Mouse (Mus musculus) embryonic facial prominence, embryonic 13.5 days (tissue): ENCODE results near the gene Ccdc183. TPM values are rescaled to one million over a fixed set of nuclear protein-coding genes. Genes with fewer than 3 reads are reported as not detected.

Experiments
- ATAC-seq: fragments of 200-750 bp; cut with Nextera tagmentation; 2 replicates; pipeline ENCODE4 v1.8.0; 2017; ENCODE audit warnings: low read depth; ENCODE audit not compliant: insufficient number of reproducible peaks, insufficient read depth, low FRiP score, low TSS enrichment
- H3K27ac ChIP-seq: fragments of 300-500 bp; sonication (generic); 2 replicates; pipeline ENCODE4 v1.5.1; 2015; ENCODE audit warnings: moderate library complexity, mild to moderate bottlenecking, inconsistent platforms
- H3K27me3 ChIP-seq: fragments of 300-500 bp; sonication (generic); 2 replicates; pipeline ENCODE4 v1.6.1; 2015; ENCODE audit warnings: mild to moderate bottlenecking, inconsistent platforms
- H3K36me3 ChIP-seq: fragments of 300-500 bp; sonication (generic); 2 replicates; pipeline ENCODE4 v1.6.1; 2015; ENCODE audit warnings: mild to moderate bottlenecking, inconsistent platforms
- H3K4me1 ChIP-seq: fragments of 300-500 bp; sonication (generic); 2 replicates; pipeline ENCODE4 v1.6.1; 2015; ENCODE audit warnings: inconsistent platforms
- H3K4me2 ChIP-seq: fragments of 300-500 bp; sonication (generic); 2 replicates; pipeline ENCODE4 v1.6.1; 2015; ENCODE audit warnings: moderate library complexity, mild to moderate bottlenecking, inconsistent platforms
- H3K4me3 ChIP-seq: fragments of 300-500 bp; sonication (generic); 2 replicates; pipeline ENCODE4 v1.5.1; 2015; ENCODE audit warnings: mild to moderate bottlenecking, inconsistent platforms
- H3K9ac ChIP-seq: fragments of 300-500 bp; sonication (generic); 2 replicates; pipeline ENCODE4 v1.6.1; 2015; ENCODE audit warnings: mild to moderate bottlenecking, inconsistent platforms
- H3K9me3 ChIP-seq: fragments of 300-500 bp; sonication (generic); 2 replicates; pipeline ENCODE4 v1.6.1; 2016; ENCODE audit warnings: inconsistent platforms
- WGBS: fragments of 180-500 bp; shearing (Covaris S2); methylation state at CpG from one replicate; pipeline ENCODE4 v1.1.7; 2015; ENCODE audit warnings: mixed read lengths; 5-methylcytosine and 5-hydroxymethylcytosine counted together
- polyA plus RNA-seq: library from polyadenylated mRNA; unstranded; fragments of >200 nt; fragmentation: Nextera tagmentation; extraction: Ambion mirVana; gene quantifications from 2 replicates; pipeline ENCODE4 v1.2.1, GENCODE M21; 2015

Ccdc183 gene
- polyA plus RNA-seq: 0.31 and 0.34 TPM in 2 replicates

- Histone ChIP-seq H3K4me3 (peak within 1 kb of the TSS; percentile 23; the same call in 1 of the 2 replicates), H3K36me3 (no peaks in the 10 kb centered on the region), H3K4me2 (peak within 1 kb of the TSS; percentile 42; the same call in 1 of the 2 replicates), H3K27me3 (peaks cover 53% of the 10 kb centered on the region), H3K4me1 (peaks cover 19% of the 10 kb centered on the region), H3K9me3 (no peaks in the 10 kb centered on the region), H3K27ac (no peak within 1 kb of the TSS), H3K9ac (peak within 1 kb of the TSS; percentile 49; the same call in 1 of the 2 replicates)
- no peak for ATAC-seq
- WGBS: 78% methylated on average over 3 of the region's 3 CpGs
These were observed at the start of gene Ccdc183 for GRCm38 (mm10) chr2:25617578-25617977. Ccdc183 (minus strand) TSS chr2:25617678.

DNA sequence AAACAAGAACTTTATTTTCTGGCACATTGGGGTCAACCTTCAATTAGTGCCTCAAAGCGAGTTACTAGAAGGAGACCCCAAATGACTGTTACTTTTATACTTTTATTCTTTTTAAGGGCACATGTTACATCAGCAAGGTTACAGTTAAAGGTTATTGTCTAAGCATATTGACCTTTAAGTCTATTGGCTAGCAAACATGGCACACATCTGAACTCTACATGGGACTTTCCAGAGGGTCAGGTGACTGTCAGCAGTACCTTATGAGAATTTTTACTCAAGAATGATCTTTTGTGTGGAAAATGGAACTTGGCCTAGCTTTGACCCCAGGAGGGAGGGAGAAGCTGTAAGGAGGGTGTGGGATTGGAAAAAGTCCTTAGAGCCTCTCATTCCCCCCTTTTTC is 49.0 kb upstream of the Ccdc183 start:
- 70% methylated on average over 1 of the region's 1 CpGs for WGBS
- no peaks in the 10 kb centered on the region for H3K27me3 ChIP-seq
- no peak overlapping the region for H3K4me3 ChIP-seq
- ATAC-seq: no peak
- H3K36me3 ChIP-seq: no peaks in the 10 kb centered on the region
- H3K4me2 ChIP-seq: no peak overlapping the region
- H3K9me3 ChIP-seq: no peaks in the 10 kb centered on the region
- no peaks in the 10 kb centered on the region for H3K4me1 ChIP-seq
- H3K9ac ChIP-seq: no peak overlapping the region
- no peak overlapping the region for H3K27ac ChIP-seq

- Histone ChIP-seq H3K9me3 (no peaks in the 10 kb centered on the region), H3K4me1 (no peaks in the 10 kb centered on the region), H3K27me3 (no peaks in the 10 kb centered on the region), H3K4me2 (no peak overlapping the region), H3K27ac (no peak overlapping the region), H3K4me3 (no peak overlapping the region), H3K36me3 (no peaks in the 10 kb centered on the region), H3K9ac (no peak overlapping the region)
- 71% methylated on average over 5 of the region's 5 CpGs for WGBS
- ATAC-seq: no peak
These were observed 46.6 kb upstream of the Ccdc183 start for GRCm38 (mm10) chr2:25664125-25664524.

- Histone ChIP-seq H3K27me3 (no peaks in the 10 kb centered on the region), H3K36me3 (no peaks in the 10 kb centered on the region), H3K9me3 (no peaks in the 10 kb centered on the region), H3K4me1 (no peaks in the 10 kb centered on the region), H3K27ac (no peak overlapping the region), H3K9ac (no peak overlapping the region), H3K4me3 (no peak overlapping the region), H3K4me2 (no peak overlapping the region)
- 53% methylated on average over 1 of the region's 1 CpGs for WGBS
- ATAC-seq: no peak
These were observed 46.0 kb upstream of the Ccdc183 start for GRCm38 (mm10) chr2:25663511-25663910.

- no peaks in the 10 kb centered on the region for H3K9me3 ChIP-seq
- ATAC-seq: no peak
- H3K27ac ChIP-seq: no peak overlapping the region
- no peaks in the 10 kb centered on the region for H3K27me3 ChIP-seq
- H3K4me1 ChIP-seq: no peaks in the 10 kb centered on the region
- no peaks in the 10 kb centered on the region for H3K36me3 ChIP-seq
- 83% methylated on average over 6 of the region's 6 CpGs for WGBS
- H3K4me3 ChIP-seq: no peak overlapping the region
- no peak overlapping the region for H3K9ac ChIP-seq
- H3K4me2 ChIP-seq: no peak overlapping the region
These were observed 43.9 kb upstream of the Ccdc183 start for GRCm38 (mm10) chr2:25661245-25661970.

GRCm38 (mm10) chr2:25660279-25660678 is 42.8 kb upstream of the Ccdc183 start:
- Histone ChIP-seq H3K27me3 (no peaks in the 10 kb centered on the region), H3K27ac (no peak overlapping the region), H3K36me3 (no peaks in the 10 kb centered on the region), H3K4me2 (no peak overlapping the region), H3K4me3 (no peak overlapping the region), H3K4me1 (no peaks in the 10 kb centered on the region), H3K9me3 (no peaks in the 10 kb centered on the region), H3K9ac (no peak overlapping the region)
- no peak for ATAC-seq
- WGBS: 84% methylated on average over 8 of the region's 8 CpGs

GRCm38 (mm10) chr2:25657652-25658051 is 40.2 kb upstream of the Ccdc183 start, which contains the start of gene Lcn5:
Lcn5 (plus strand) TSS chr2:25657952.
- H3K4me1 ChIP-seq: no peaks in the 10 kb centered on the region
- no peak for ATAC-seq
- H3K4me2 ChIP-seq: no peak within 1 kb of the TSS
- no peaks in the 10 kb centered on the region for H3K36me3 ChIP-seq
- H3K27me3 ChIP-seq: no peaks in the 10 kb centered on the region
- H3K9ac ChIP-seq: no peak within 1 kb of the TSS
- no peak within 1 kb of the TSS for H3K4me3 ChIP-seq
- H3K9me3 ChIP-seq: no peaks in the 10 kb centered on the region
- H3K27ac ChIP-seq: no peak within 1 kb of the TSS

DNA sequence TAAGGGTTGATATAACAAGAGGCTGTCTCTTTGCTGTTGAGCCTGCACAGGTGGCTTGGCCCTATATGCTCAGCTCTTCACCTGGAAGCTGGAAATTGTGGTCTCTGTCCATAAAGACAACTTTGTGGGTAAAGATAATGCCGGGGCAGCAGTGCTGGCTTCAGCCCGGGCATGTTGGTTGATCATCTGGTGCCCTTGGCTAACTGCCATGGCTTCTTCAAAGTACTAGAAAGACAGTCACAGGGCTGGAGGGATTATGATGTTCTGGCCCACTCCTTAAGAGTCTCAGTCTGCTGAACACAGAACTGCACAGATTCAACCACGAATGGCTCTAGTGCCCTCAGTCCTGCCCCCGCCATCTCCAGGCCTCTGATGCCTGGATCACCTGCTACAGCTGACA is 39.8 kb upstream of the Ccdc183 start:
- Histone ChIP-seq H3K4me1 (no peaks in the 10 kb centered on the region), H3K4me2 (no peak overlapping the region), H3K36me3 (no peaks in the 10 kb centered on the region), H3K27me3 (no peaks in the 10 kb centered on the region), H3K9ac (no peak overlapping the region), H3K4me3 (no peak overlapping the region), H3K27ac (no peak overlapping the region), H3K9me3 (no peaks in the 10 kb centered on the region)
- 78% methylated on average over 4 of the region's 4 CpGs for WGBS
- no peak for ATAC-seq

GRCm38 (mm10) chr2:25656691-25657090 is 39.2 kb upstream of the Ccdc183 start:
- no peak overlapping the region for H3K4me2 ChIP-seq
- 84% methylated on average over 4 of the region's 4 CpGs for WGBS
- no peak overlapping the region for H3K9ac ChIP-seq
- no peaks in the 10 kb centered on the region for H3K27me3 ChIP-seq
- ATAC-seq: no peak
- no peaks in the 10 kb centered on the region for H3K9me3 ChIP-seq
- H3K4me1 ChIP-seq: no peaks in the 10 kb centered on the region
- H3K27ac ChIP-seq: no peak overlapping the region
- H3K36me3 ChIP-seq: no peaks in the 10 kb centered on the region
- H3K4me3 ChIP-seq: no peak overlapping the region

DNA sequence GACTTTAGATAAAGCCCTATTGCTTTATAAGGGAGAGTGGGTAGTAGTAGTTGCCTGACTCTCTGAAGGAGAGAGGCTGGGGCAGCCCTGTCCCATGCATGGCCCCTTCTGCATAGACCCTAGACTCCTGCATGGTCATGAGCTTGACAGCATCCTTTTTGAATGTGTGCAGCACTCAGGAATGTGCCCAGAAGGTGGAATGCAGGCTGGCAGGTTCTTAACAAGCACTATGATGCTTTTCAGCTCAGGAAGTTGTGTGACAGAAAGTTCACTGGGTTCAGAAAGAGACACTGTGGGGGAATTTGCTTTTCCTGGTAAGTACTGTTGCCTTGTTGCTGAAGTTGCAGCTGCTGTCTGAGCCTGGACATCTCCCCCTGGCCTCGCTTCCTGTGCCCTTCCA is 37.0 kb upstream of the Ccdc183 start:
- H3K27ac ChIP-seq: no peak overlapping the region
- H3K27me3 ChIP-seq: no peaks in the 10 kb centered on the region
- H3K4me3 ChIP-seq: no peak overlapping the region
- no peaks in the 10 kb centered on the region for H3K4me1 ChIP-seq
- H3K9ac ChIP-seq: no peak overlapping the region
- no peaks in the 10 kb centered on the region for H3K9me3 ChIP-seq
- no peak for ATAC-seq
- H3K4me2 ChIP-seq: no peak overlapping the region
- no peaks in the 10 kb centered on the region for H3K36me3 ChIP-seq
- WGBS: 33% methylated on average over 1 of the region's 1 CpGs

DNA sequence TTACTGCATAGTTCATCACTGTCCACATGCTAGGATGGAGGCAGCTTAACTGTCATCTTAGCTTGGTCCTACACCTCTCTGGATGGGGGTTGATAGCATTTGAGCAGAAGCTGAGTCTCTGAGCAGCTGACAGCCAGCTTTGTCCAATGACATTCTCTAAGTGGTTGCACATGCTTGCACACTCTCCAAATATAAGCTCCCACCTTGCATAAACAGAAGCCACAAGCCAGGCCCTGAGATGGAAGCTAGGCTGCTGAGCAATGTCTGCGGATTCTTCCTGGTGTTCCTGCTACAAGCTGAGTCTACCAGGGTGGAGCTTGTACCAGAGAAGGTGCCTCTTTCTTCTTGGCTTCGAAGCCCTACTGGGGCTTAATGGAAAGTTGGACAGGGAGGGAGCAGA is 35.4 kb upstream of the Ccdc183 start, which contains the start of gene Lcn8:
TSS of gene Lcn8 (plus strand) at position 219 of the 400 bp plus-strand sequence.
- no peaks in the 10 kb centered on the region for H3K4me1 ChIP-seq
- H3K9me3 ChIP-seq: no peaks in the 10 kb centered on the region
- no peaks in the 10 kb centered on the region for H3K36me3 ChIP-seq
- no peak within 1 kb of the TSS for H3K9ac ChIP-seq
- H3K4me2 ChIP-seq: no peak within 1 kb of the TSS
- WGBS: 80% methylated on average over 2 of the region's 2 CpGs
- no peak within 1 kb of the TSS for H3K4me3 ChIP-seq
- ATAC-seq: no peak
- H3K27ac ChIP-seq: no peak within 1 kb of the TSS
- no peaks in the 10 kb centered on the region for H3K27me3 ChIP-seq

DNA sequence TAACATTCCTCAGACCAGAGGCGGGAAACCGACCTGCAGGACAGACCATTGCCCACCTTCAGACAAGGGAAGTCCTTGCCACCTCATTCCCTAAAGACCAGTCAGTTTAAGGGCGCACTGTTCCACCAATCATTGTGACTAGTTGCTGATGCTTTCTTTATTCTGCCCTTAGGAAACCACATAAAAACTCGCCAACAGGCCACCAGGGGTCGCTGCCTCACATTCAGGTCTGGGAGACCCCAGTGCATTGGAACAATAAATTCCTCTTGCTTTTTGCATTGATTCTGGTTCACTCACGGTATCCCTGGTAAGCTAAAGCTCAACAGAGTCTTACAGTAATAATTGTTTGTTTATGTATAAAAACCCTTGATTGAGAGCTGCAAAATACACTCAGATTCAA is 22.4 kb upstream of the Ccdc183 start:
- Histone ChIP-seq H3K4me2 (no peak overlapping the region), H3K4me1 (no peaks in the 10 kb centered on the region), H3K27me3 (no peaks in the 10 kb centered on the region), H3K36me3 (no peaks in the 10 kb centered on the region), H3K9ac (no peak overlapping the region), H3K9me3 (no peaks in the 10 kb centered on the region), H3K27ac (no peak overlapping the region), H3K4me3 (no peak overlapping the region)
- WGBS: 9% methylated on average over 6 of the region's 6 CpGs
- ATAC-seq: no peak
